In genomic region chr3:122428325-122428821, GRCm38 (mm10) we compare ENCODE assay signal across 13 mouse cellular contexts.
DNase-seq lines count a peak whose midpoint lies in the region; ATAC-seq lines count a peak whose summit lies in the region.
"Had no signal": no experiment of that assay in that cellular context is flagged by ENCODE, and none has a peak within 500 bp of the region (broad histone marks: within the 10 kb centered on the region; RNA-seq: fewer than 3 reads in every experiment).

No protein-coding gene starts in this region.

- H3K36me3 ChIP-seq in forebrain, embryonic 13.5 days (ENCODE audit: poor library complexity, severe bottlenecking) = no peaks in the 10 kb centered on the region
- H3K36me3 ChIP-seq in forebrain, embryonic 11.5 days (ENCODE audit: control insufficient read depth, insufficient read depth, low read length) = no peaks in the 10 kb centered on the region
- 0 out of 2 replicates have a peak, but pooled peaks cover 3% of the 10 kb centered on the region for H3K36me3 ChIP-seq in liver, embryonic 15.5 days (replicated peaks)

- peak; percentile 74 for ATAC-seq in forebrain, embryonic 13.5 days
- no peak for ATAC-seq in forebrain, embryonic 11.5 days (replicated peaks; ENCODE audit: low FRiP score)
- ATAC-seq in liver, embryonic 15.5 days (ENCODE audit: insufficient read depth) = peak; percentile 48
- no peak for ATAC-seq in frontal cortex, adult (ENCODE audit: low TSS enrichment)

- peaks cover 11% of the 10 kb centered on the region for H3K4me1 ChIP-seq in forebrain, embryonic 13.5 days
- peaks cover 3% of the 10 kb centered on the region for H3K4me1 ChIP-seq in forebrain, embryonic 11.5 days (replicated peaks; ENCODE audit: control insufficient read depth, insufficient read depth, low read length)
- H3K4me1 ChIP-seq in liver, embryonic 15.5 days (replicated peaks) = peaks cover 26% of the 10 kb centered on the region

- no peak overlapping the region for H3K4me2 ChIP-seq in forebrain, embryonic 13.5 days
- H3K4me2 ChIP-seq in forebrain, embryonic 11.5 days (ENCODE audit: low read depth, low read length, severe bottlenecking) = no peak overlapping the region
- no peak overlapping the region for H3K4me2 ChIP-seq in liver, embryonic 15.5 days
- H3K4me2 ChIP-seq: embryonic facial prominence, embryonic 15.5 days had no signal

- no peak overlapping the region for H3K4me3 ChIP-seq in forebrain, embryonic 13.5 days
- H3K4me3 ChIP-seq in forebrain, embryonic 11.5 days (ENCODE audit: low read depth, low read length) = no peak overlapping the region
- no peak overlapping the region for H3K4me3 ChIP-seq in liver, embryonic 15.5 days (replicated peaks)
- H3K4me3 ChIP-seq: embryonic facial prominence, embryonic 15.5 days had no signal

- DNase-seq in forebrain, embryonic 11.5 days (ENCODE audit: low spot score) = no peak
- peak; percentile 16 for DNase-seq in right cerebral cortex, adult 18-20 months
- no peak for DNase-seq in right cerebral cortex, postnatal 4 days
- peak; percentile 76 for DNase-seq in yolk sac, embryonic 10.5 days (ENCODE audit: low spot score)
- DNase-seq in urinary bladder, postnatal 4 days (ENCODE audit: low spot score in 2 of 2) = no peak
- DNase-seq: adrenal gland, postnatal 36 days; cerebellum, postnatal 10 days; gastrocnemius, postnatal 14 days; thymus, postnatal 25 days had no signal

- no peaks in the 10 kb centered on the region for H3K9me3 ChIP-seq in forebrain, embryonic 13.5 days (replicated peaks)
- no peaks in the 10 kb centered on the region for H3K9me3 ChIP-seq in forebrain, embryonic 11.5 days (ENCODE audit: control insufficient read depth, low read length)
- no peaks in the 10 kb centered on the region for H3K9me3 ChIP-seq in liver, embryonic 15.5 days (replicated peaks)
- H3K9me3 ChIP-seq: embryonic facial prominence, embryonic 15.5 days had no signal

- no peak overlapping the region for H3K27ac ChIP-seq in forebrain, embryonic 13.5 days
- no peak overlapping the region for H3K27ac ChIP-seq in forebrain, embryonic 11.5 days (ENCODE audit: low read depth, low read length)
- H3K27ac ChIP-seq in liver, embryonic 15.5 days (replicated peaks) = 0 out of 2 replicates have a peak overlapping the region, but pooled peaks have one; percentile 24
- H3K27ac ChIP-seq: embryonic facial prominence, embryonic 15.5 days had no signal

- WGBS in forebrain, embryonic 13.5 days = 91% methylated on average over 7 of the region's 7 CpGs
- WGBS in forebrain, embryonic 11.5 days = 86% methylated on average over 7 of the region's 7 CpGs
- 54% methylated on average over 7 of the region's 7 CpGs for WGBS in liver, embryonic 15.5 days (ENCODE audit: insufficient replicate concordance)

- H3K27me3 ChIP-seq in forebrain, embryonic 13.5 days = no peaks in the 10 kb centered on the region
- H3K27me3 ChIP-seq in forebrain, embryonic 11.5 days (ENCODE audit: control insufficient read depth, insufficient read depth, low read length) = no peaks in the 10 kb centered on the region
- no peaks in the 10 kb centered on the region for H3K27me3 ChIP-seq in liver, embryonic 15.5 days
- H3K27me3 ChIP-seq: embryonic facial prominence, embryonic 15.5 days had no signal

- no peak overlapping the region for H3K9ac ChIP-seq in forebrain, embryonic 13.5 days
- no peak overlapping the region for H3K9ac ChIP-seq in forebrain, embryonic 11.5 days (ENCODE audit: low read length)
- no peak overlapping the region for H3K9ac ChIP-seq in liver, embryonic 15.5 days
- H3K9ac ChIP-seq: embryonic facial prominence, embryonic 15.5 days had no signal

Comparison
In these comparisons a context has a peak if more than half of its experiments do, and no peak if none do; other contexts are left out.
1. ATAC-seq: peak in forebrain, embryonic 13.5 days (single experiment) and liver, embryonic 15.5 days (single experiment); none in forebrain, embryonic 11.5 days (single experiment) and frontal cortex, adult (single experiment).
2. DNase-seq: peak in right cerebral cortex, adult 18-20 months (single experiment) and yolk sac, embryonic 10.5 days (single experiment); none in forebrain, embryonic 11.5 days (single experiment), right cerebral cortex, postnatal 4 days (single experiment) and urinary bladder, postnatal 4 days (0 of 2).